Mouse (Mus musculus) spleen, adult 2 months (tissue): ENCODE data around the gene Olfr961. TPM values are rescaled to one million over a fixed set of nuclear protein-coding genes. Genes with fewer than 3 reads are reported as not detected.

Experiments used
- DNase-seq, 2 experiments: peaks; one replicate each; pipeline versions ENCODE4 v3.0.0 to v3.0.0-alpha.2; 2012 to 2021; ENCODE audit warnings: low spot score in 2 of 2, low read depth in 1 of 2
- H3K27ac ChIP-seq: fragments of 200-500 bp; 2 replicates; pipeline ENCODE4 v1.5.1; 2012; ENCODE audit warnings: low read length, inconsistent platforms; ENCODE audit not compliant: insufficient read depth
- H3K27me3 ChIP-seq: fragments of 200-500 bp; 2 replicates; pipeline ENCODE4 v1.6.1; 2012; ENCODE audit warnings: mild to moderate bottlenecking, moderate library complexity, low read length, inconsistent platforms; ENCODE audit not compliant: control insufficient read depth, insufficient read depth
- H3K36me3 ChIP-seq: fragments of 200-500 bp; 2 replicates; pipeline ENCODE4 v1.6.1; 2012; ENCODE audit warnings: mild to moderate bottlenecking, low read length, inconsistent platforms; ENCODE audit not compliant: control insufficient read depth, insufficient read depth
- H3K4me1 ChIP-seq: fragments of 200-500 bp; 2 replicates; pipeline ENCODE4 v1.6.1; 2011; ENCODE audit warnings: inconsistent platforms; ENCODE audit not compliant: control insufficient read depth, insufficient read depth, insufficient read length
- H3K4me3 ChIP-seq: fragments of 200-500 bp; 2 replicates; pipeline ENCODE4 v1.5.1; 2011; ENCODE audit warnings: mild to moderate bottlenecking, inconsistent platforms; ENCODE audit not compliant: insufficient read depth, insufficient read length; ENCODE audit errors: extremely low read depth
- CTCF ChIP-seq: fragments of 200-500 bp; IDR thresholded peaks from 2 replicates; pipeline ENCODE4 v1.5.1; 2011; ENCODE audit warnings: mild to moderate bottlenecking, inconsistent platforms; ENCODE audit not compliant: insufficient read depth, insufficient read length, insufficient replicate concordance; ENCODE audit errors: extremely low read depth
- POLR2A ChIP-seq: fragments of 200-500 bp; IDR thresholded peaks from 2 replicates; pipeline ENCODE4 v1.6.1; 2011; ENCODE audit warnings: low read depth, low read length, inconsistent platforms
- WGBS: fragments of 180-500 bp; shearing (Covaris S2); methylation state at CpG from one replicate; pipeline ENCODE4 v1.1.7; 2018; 5-methylcytosine and 5-hydroxymethylcytosine counted together
- polyA plus RNA-seq: library from polyadenylated mRNA; depleted of rRNA; stranded (reverse); fragments of >200 nt; gene quantifications from 2 replicates; pipeline ENCODE4 v1.2.3, GENCODE M21; 2012; rRNA removed

The Olfr961 gene
- polyA plus RNA-seq, 1 experiment = not detected

GRCm38 (mm10) chr9:39666905-39667304 is 22.0 kb downstream of the Olfr961 start, which contains the start of gene Olfr963:
Gene Olfr963, plus strand, starts transcription at chr9:39667205.
- H3K4me3 ChIP-seq = no peak within 1 kb of the TSS
- no peaks in the 10 kb centered on the region for H3K27me3 ChIP-seq
- H3K36me3 ChIP-seq = no peaks in the 10 kb centered on the region
- DNase-seq = no peak
- no peaks in the 10 kb centered on the region for H3K4me1 ChIP-seq
- no peak within 1 kb of the TSS for H3K27ac ChIP-seq
- WGBS = 88% methylated on average over 1 of the region's 1 CpGs
- no peak for TF ChIP-seq POLR2A
- no peak for TF ChIP-seq CTCF

- 77% methylated on average over 2 of the region's 2 CpGs for WGBS
- TF ChIP-seq CTCF (no peak), POLR2A (no peak)
- H3K27me3 ChIP-seq = no peaks in the 10 kb centered on the region
- H3K27ac ChIP-seq = no peak overlapping the region
- DNase-seq = no peak
- no peaks in the 10 kb centered on the region for H3K36me3 ChIP-seq
- H3K4me1 ChIP-seq = no peaks in the 10 kb centered on the region
- no peak overlapping the region for H3K4me3 ChIP-seq
These were observed 24.8 kb downstream of the Olfr961 start for GRCm38 (mm10) chr9:39669723-39670122.

GRCm38 (mm10) chr9:39674820-39675219 is 29.9 kb downstream of the Olfr961 start:
- Histone ChIP-seq H3K27ac (no peak overlapping the region), H3K4me1 (no peaks in the 10 kb centered on the region), H3K4me3 (no peak overlapping the region), H3K27me3 (no peaks in the 10 kb centered on the region), H3K36me3 (no peaks in the 10 kb centered on the region)
- no peak for DNase-seq
- WGBS = 80% methylated on average over 2 of the region's 2 CpGs
- TF ChIP-seq CTCF (no peak), POLR2A (no peak)

- no peaks in the 10 kb centered on the region for H3K4me1 ChIP-seq
- no peak for TF ChIP-seq POLR2A
- no peak for TF ChIP-seq CTCF
- DNase-seq = no peak
- WGBS = 84% methylated on average over 2 of the region's 2 CpGs
- H3K27me3 ChIP-seq = no peaks in the 10 kb centered on the region
- H3K4me3 ChIP-seq = no peak overlapping the region
- no peaks in the 10 kb centered on the region for H3K36me3 ChIP-seq
- no peak overlapping the region for H3K27ac ChIP-seq
These were observed 33.7 kb downstream of the Olfr961 start for GRCm38 (mm10) chr9:39678557-39678956.

- Histone ChIP-seq H3K4me1 (no peaks in the 10 kb centered on the region), H3K36me3 (no peaks in the 10 kb centered on the region), H3K27me3 (no peaks in the 10 kb centered on the region), H3K4me3 (no peak overlapping the region), H3K27ac (no peak overlapping the region)
- DNase-seq = no peak
- WGBS = 13% methylated on average over 2 of the region's 2 CpGs
- no peak for TF ChIP-seq CTCF
- no peak for TF ChIP-seq POLR2A
These were observed 34.4 kb downstream of the Olfr961 start for GRCm38 (mm10) chr9:39679280-39679679.

Other genes with a start within 250 kb of the Olfr961 start
- gene Olfr952, start 217.9 kb upstream of the Olfr961 start, polyA plus RNA-seq = not detected in 2 replicates
- gene Olfr954, start 188.4 kb upstream of the Olfr961 start, polyA plus RNA-seq = not detected in 2 replicates
- not detected in 2 replicates for gene Olfr955, start 173.1 kb upstream of the Olfr961 start, polyA plus RNA-seq
- gene Olfr44, start 151.1 kb upstream of the Olfr961 start, polyA plus RNA-seq = not detected in 2 replicates
- not detected in 2 replicates for gene Olfr957, start 129.3 kb upstream of the Olfr961 start, polyA plus RNA-seq
- not detected in 2 replicates for gene Olfr958, start 91.0 kb upstream of the Olfr961 start, polyA plus RNA-seq
- gene Olfr959, start 69.5 kb upstream of the Olfr961 start, polyA plus RNA-seq = not detected in 2 replicates
- gene AW551984, start 40.7 kb upstream of the Olfr961 start, polyA plus RNA-seq = not detected in 2 replicates
- gene Olfr148, start 34.4 kb upstream of the Olfr961 start, polyA plus RNA-seq = not detected in 2 replicates
- not detected in 2 replicates for gene Olfr960, start 23.7 kb upstream of the Olfr961 start, polyA plus RNA-seq
- gene Olfr963, start 22.1 kb downstream of the Olfr961 start, polyA plus RNA-seq = not detected in 2 replicates
- gene Olfr149, start 62.0 kb downstream of the Olfr961 start, polyA plus RNA-seq = not detected in 2 replicates
- gene Olfr965, start 66.3 kb downstream of the Olfr961 start, polyA plus RNA-seq = not detected in 2 replicates
- not detected in 2 replicates for gene Olfr150, start 85.9 kb downstream of the Olfr961 start, polyA plus RNA-seq
- gene Olfr967, start 101.2 kb downstream of the Olfr961 start, polyA plus RNA-seq = not detected in 2 replicates
- not detected in 2 replicates for gene Olfr968, start 138.2 kb downstream of the Olfr961 start, polyA plus RNA-seq
- not detected in 2 replicates for gene Olfr969, start 145.9 kb downstream of the Olfr961 start, polyA plus RNA-seq
- gene Olfr970, start 163.8 kb downstream of the Olfr961 start, polyA plus RNA-seq = not detected in 2 replicates
- gene Olfr971, start 191.8 kb downstream of the Olfr961 start, polyA plus RNA-seq = not detected in 2 replicates
- gene Olfr972, start 221.3 kb downstream of the Olfr961 start, polyA plus RNA-seq = not detected in 2 replicates